Mouse (Mus musculus): ENCODE results near the gene Nusap1. TPM values are rescaled to one million over a fixed set of nuclear protein-coding genes. Genes with fewer than 3 reads are reported as not detected.

Nusap1 gene
- total and polyA plus RNA-seq, 2 experiments from 2014 or later: 7.6 to 8.6 TPM

DNA sequence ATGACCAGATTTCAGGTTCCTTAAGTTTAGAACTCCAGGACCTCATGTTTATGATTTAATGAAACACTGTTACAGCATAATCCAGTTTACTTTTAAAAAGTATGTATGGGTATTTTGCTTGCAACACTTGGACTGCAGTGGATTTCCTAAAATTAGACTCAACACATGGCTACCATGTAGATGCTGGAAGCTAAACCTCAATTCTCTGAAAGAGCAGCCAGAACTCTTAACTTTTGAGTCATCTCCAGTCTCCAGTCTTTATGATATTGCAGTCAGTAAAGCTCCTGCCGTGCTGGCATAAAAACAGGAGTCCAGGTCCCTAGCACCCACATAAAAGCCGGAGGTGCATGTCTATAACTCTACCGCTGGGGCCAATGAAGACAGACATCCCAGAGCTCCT is 81.9 kb downstream of the Nusap1 start:
- Histone ChIP-seq H3K27ac (ENCODE audit: low read depth, low read length) (no peak overlapping the region), H3K9me3 (ENCODE audit: low read length) (no peaks in the 10 kb centered on the region), H3K4me1 (ENCODE audit: insufficient read depth) (no peaks in the 10 kb centered on the region), H3K27me3 (ENCODE audit: insufficient read depth, low read length) (no peaks in the 10 kb centered on the region), H3K36me3 (ENCODE audit: insufficient read depth) (peaks cover 6% of the 10 kb centered on the region; the same call in 1 of the 2 replicates), H3K4me2 (ENCODE audit: low read depth) (no peak overlapping the region), H3K4me3 (ENCODE audit: low read depth, low read length) (no peak overlapping the region), H3K9ac (no peak overlapping the region)
- no peak for TF ChIP-seq CTCF (IDR thresholded peaks at IDR 0.05; ENCODE audit: low read depth)
- 87% methylated on average over 3 of the region's 3 CpGs for WGBS
- no peak for ATAC-seq
- no peak for DNase-seq

Other genes starting within 250 kb of the Nusap1 start
- gene Ino80, start 140.6 kb upstream of the Nusap1 start, total RNA-seq (2014; rRNA removed): 11.2 and 16.3 TPM in 2 replicates
- gene Ino80, start 140.6 kb upstream of the Nusap1 start, polyA plus RNA-seq (2015; fragmentation: Nextera tagmentation; extraction: Ambion mirVana): 1.4 and 2.2 TPM in 2 replicates
- 0.77 and 0.81 TPM in 2 replicates for gene Exd1, start 70.7 kb upstream of the Nusap1 start, total RNA-seq (2014; rRNA removed)
- gene Exd1, start 70.7 kb upstream of the Nusap1 start, polyA plus RNA-seq (2015; fragmentation: Nextera tagmentation; extraction: Ambion mirVana): 0.42 and 0.73 TPM in 2 replicates
- gene Chp1, start 70.6 kb upstream of the Nusap1 start, total RNA-seq (2014; rRNA removed): 53.9 and 69.8 TPM in 2 replicates
- 52.3 and 58.9 TPM in 2 replicates for gene Chp1, start 70.6 kb upstream of the Nusap1 start, polyA plus RNA-seq (2015; fragmentation: Nextera tagmentation; extraction: Ambion mirVana)
- gene Oip5, start 171 bp downstream of the Nusap1 start, total RNA-seq (2014; rRNA removed): 2.8 and 5.4 TPM in 2 replicates
- gene Oip5, start 171 bp downstream of the Nusap1 start, polyA plus RNA-seq (2015; fragmentation: Nextera tagmentation; extraction: Ambion mirVana): 3.1 and 4.5 TPM in 2 replicates
- 26.9 and 27.6 TPM in 2 replicates for gene Ndufaf1, start 44.5 kb downstream of the Nusap1 start, total RNA-seq (2014; rRNA removed)
- 41.3 and 42.0 TPM in 2 replicates for gene Ndufaf1, start 44.5 kb downstream of the Nusap1 start, polyA plus RNA-seq (2015; fragmentation: Nextera tagmentation; extraction: Ambion mirVana)
- 28.0 and 33.5 TPM in 2 replicates for gene Rtf1, start 56.8 kb downstream of the Nusap1 start, total RNA-seq (2014; rRNA removed)
- 49.6 and 68.6 TPM in 2 replicates for gene Rtf1, start 56.8 kb downstream of the Nusap1 start, polyA plus RNA-seq (2015; fragmentation: Nextera tagmentation; extraction: Ambion mirVana)
- 7.4 and 11.9 TPM in 2 replicates for gene Itpka, start 124.0 kb downstream of the Nusap1 start, total RNA-seq (2014; rRNA removed)
- gene Itpka, start 124.0 kb downstream of the Nusap1 start, polyA plus RNA-seq (2015; fragmentation: Nextera tagmentation; extraction: Ambion mirVana): 7.4 and 8.7 TPM in 2 replicates
- gene Ltk, start 142.1 kb downstream of the Nusap1 start, total RNA-seq (2014; rRNA removed): 1.3 and 1.7 TPM in 2 replicates
- 0.48 and 0.56 TPM in 2 replicates for gene Ltk, start 142.1 kb downstream of the Nusap1 start, polyA plus RNA-seq (2015; fragmentation: Nextera tagmentation; extraction: Ambion mirVana)
- gene Rpap1, start 169.2 kb downstream of the Nusap1 start, total RNA-seq (2014; rRNA removed): 18.9 and 20.4 TPM in 2 replicates
- 8.0 and 9.9 TPM in 2 replicates for gene Rpap1, start 169.2 kb downstream of the Nusap1 start, polyA plus RNA-seq (2015; fragmentation: Nextera tagmentation; extraction: Ambion mirVana)
- gene Tyro3, start 179.4 kb downstream of the Nusap1 start, total RNA-seq (2014; rRNA removed): 46.6 and 47.5 TPM in 2 replicates
- gene Tyro3, start 179.4 kb downstream of the Nusap1 start, polyA plus RNA-seq (2015; fragmentation: Nextera tagmentation; extraction: Ambion mirVana): 17.3 and 18.5 TPM in 2 replicates